Mouse (Mus musculus) cerebellum, postnatal 4 days (tissue): ENCODE results near the gene Ski.

Experiments
- DNase-seq, 2 experiments: peaks; one replicate each; pipeline ENCODE4 v3.0.0; 2022; ENCODE audit warnings: low spot score in 2 of 2, mixed read lengths in 1 of 2

Gene Ski

DNA sequence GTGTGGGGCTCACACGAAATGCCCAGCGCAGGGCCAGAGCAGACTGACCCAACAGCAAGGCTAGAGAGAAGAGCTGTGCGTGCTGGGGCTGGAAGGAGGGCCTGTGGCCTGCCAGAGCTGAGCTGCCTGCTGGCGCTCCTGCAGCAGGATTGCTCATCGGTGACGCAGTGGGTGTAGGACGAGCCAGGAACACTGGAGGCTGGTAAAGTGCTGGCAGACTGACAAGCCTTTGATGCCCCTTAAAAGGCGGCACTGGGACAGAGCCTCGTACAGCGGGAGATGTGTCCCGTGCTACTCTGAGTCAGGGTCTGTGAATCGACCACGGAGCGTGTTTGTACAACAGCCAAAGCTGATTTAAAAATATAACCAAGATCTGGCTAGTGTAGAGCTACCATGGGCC, 92.4 kb downstream of the Ski start:
- peak in 1 of 2 experiments; percentile 74 for DNase-seq

DNA sequence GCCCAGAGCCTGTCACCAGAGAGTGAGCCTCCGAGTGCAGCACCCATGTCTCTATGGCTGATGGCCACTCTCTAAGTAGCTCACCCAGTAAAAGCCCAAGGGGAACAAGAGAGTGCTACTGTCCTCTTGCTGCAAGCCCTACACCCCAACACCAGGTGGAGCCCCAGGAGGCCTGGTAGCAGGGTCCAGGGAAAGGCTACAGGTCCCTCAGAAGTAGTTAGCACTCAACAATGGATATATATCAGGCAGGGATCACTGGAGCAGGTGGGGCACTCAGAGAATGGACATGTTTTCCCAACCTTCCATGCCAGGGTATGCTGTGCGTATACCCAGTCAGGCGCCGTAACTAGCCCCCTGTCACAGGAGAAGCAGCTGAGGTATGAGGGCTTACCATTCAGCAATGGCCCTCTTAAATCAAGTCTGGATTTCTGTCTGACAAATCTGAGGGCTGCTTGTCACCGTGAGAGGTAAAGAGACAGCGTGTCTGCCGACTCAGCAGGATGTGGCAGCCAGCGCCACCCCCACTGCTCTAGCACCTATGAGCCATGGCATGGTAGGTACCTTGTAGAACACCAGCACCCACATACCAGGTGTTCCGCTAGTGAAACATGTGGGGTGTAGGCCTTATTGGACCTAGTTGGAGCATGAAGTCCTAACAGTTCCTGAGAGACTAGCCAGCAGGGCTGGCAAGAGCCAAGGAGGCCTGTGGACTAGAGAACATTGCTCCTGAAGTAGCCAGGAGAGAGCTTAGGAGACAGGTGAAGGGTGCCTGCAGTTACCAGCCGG, 93.1 kb downstream of the Ski start:
- DNase-seq = no peak

DNA sequence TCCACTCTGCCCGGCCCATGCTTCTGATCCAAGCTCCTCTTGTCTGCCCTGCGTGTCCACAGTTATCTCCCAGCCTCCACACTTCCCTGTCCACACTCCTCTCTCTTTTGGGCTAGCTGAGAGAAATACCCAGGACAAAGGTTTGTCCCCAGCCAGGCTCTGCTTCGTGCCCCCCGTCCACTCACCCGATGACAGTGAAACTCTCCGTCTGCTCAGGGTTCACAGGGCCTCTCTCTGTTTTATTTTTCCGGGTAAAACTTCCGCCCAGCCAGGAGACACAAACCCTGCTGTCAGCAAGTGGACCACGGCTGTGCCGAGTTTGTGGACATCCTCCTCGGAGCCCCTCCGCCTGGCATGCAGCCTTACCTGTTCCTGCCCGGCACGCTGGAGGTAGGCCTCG, 94.0 kb downstream of the Ski start:
- DNase-seq = no peak

DNA sequence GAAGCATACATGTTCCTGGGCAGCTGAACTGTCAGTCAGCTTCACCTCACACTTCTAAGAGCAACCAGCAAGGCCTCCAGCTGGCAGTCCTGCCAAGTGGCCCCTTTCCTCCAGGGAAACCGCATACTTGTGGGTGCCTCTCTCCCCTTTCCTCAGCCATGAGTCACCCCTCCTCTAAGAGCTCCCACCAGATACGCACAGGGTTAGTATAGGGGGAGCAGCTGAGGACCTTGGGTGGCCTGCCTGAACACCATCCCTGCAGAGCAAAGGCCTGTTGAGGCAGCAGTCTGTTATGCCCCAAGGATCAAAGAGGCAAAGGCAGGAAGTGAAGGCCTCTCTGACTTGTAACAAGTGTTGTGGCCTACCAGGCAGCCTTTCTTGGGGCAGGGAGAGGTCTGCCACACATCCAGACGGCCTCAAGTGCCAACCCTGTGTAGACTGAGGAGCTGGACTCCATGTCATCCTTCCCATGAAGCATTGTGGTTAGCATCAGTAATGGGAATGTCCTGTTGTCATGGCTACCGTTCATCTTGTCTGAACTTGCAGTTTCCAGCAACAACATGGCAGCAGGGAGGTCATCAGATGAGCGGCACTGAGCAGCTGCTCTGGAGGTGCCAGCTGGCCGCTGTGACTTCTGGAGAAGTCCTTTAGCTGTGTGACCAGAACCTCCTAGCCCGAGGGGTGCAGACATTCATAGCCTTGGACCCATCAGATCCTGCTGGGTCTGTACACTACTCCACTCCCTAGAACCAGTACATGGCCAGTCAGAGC, 95.6 kb downstream of the Ski start:
- DNase-seq = no peak

DNA sequence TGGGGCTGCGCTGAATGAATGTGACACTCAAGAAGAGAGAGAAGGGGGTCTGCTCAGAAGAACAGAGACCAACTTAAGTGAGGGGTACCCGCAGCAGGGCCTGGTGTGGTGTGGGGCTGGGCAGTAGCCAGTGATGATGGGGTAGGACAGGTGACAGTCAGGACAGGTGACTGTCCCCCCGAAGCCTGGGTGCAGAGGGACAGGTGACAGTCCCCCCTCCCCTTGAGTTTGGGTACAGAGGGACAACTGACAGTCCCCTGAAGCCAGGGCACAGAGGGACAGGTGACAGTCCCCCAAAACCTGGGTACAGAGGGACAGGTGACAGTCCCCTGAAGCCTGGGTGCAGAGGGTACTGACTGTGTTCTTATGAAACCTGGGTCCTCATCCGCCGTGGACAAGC, 96.2 kb downstream of the Ski start:
- no peak for DNase-seq

DNA sequence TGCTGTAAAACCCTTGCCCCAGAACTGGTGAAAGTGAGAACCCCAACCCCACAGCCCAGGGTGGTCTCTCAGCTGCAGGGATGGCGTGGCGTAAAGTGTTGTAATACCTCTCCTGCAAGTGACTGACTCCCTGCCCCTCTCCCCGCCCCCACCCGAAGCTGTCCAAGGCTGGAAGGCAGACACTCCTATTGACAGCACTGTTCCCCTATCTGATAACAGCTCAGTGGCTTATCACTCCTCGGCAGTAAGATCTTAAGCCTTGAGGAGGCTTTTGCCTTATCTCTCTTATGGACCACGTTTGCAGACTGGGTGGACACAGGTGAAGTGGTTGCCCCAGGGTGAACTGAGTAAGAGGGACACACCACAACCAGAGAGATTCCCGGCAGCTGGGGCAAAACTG, 97.1 kb downstream of the Ski start:
- no peak for DNase-seq

DNA sequence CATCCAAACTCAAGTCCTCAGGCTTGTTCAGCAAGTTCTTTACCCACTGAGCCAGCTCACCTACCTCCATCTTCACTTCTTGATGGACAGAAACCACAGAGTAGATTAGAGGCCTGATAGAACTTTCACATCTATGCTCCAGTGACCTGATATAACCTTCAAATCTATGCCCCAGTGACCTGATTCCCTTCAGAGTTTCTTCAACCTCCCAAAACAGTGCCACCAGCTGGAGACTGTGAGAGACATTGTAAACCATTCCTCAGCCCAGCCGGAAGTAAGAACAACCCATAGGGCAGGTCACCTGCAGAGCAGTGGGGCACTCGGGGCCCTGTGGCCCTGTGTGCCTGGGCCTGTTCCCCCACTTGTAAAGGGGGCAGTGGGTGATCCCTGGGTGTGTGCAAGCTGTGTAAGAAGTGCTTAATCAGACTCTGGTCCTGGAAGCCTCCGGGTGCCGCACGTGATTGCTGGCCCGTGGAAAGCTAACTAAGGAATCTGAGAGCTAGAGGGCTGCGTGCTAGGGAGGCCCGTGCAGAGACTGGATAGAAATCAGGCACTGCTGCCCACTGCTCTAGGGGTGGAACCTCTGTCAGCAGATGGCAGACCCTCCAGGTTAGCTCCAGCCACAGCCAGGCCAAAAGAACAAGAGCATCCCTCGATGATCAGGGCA, 98.4 kb downstream of the Ski start:
- no peak for DNase-seq

DNA sequence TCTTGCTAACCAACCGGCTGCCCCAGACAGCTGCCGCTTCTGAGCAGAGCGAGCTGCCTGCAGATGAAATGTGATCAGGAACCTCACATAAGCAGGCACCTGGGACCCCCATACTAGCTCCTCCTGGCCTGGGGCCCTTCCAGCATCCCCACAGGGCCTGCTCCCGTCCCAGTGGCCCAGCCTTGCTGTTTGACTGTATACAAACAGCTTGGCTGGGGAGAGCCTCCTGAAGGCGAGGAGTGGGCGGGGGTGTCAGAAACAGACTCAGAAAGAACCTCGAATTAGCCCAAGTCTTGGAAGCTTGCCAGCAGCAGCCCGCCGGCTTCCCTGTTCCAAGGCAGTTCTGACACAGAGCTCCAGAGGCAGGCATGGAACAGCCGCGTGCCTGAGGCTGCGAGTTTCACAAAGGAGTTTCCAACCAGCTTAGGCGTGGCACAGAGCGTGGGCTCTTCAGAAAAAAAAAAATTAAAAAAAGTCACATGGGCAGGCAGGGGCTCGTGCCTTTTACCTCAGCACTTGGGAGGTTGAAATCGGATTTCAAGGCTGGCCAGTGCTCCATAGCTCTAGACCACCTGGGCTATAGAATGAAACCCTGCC, 99.8 kb downstream of the Ski start:
- peak; percentile 56 to 77 for DNase-seq

DNA sequence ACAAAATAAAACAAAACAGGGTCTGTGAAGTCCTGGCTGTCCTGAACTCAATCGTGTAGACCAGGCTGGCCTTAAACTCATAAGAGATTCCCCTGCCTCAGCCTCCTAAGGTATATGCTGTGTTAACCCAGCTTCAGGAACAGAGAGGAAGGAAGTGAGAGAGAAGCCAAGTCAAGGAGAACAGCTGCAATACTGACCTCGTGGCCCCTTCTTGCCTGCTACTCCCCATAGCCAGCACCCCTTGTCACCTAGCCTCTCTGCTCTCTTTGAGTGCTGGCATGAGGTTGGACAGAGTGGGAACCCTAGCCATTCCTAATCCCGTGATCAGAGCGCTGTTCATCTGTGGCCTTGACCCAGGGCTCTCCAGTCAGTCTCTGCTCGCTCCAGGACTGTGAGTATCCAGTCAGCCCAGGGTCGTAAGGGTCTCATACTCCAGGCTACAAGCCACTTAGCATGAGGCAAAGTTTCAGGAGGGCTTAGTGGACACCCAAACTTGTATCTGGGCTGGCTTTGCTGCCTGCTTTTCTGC, 100.4 kb downstream of the Ski start:
- no peak for DNase-seq

DNA sequence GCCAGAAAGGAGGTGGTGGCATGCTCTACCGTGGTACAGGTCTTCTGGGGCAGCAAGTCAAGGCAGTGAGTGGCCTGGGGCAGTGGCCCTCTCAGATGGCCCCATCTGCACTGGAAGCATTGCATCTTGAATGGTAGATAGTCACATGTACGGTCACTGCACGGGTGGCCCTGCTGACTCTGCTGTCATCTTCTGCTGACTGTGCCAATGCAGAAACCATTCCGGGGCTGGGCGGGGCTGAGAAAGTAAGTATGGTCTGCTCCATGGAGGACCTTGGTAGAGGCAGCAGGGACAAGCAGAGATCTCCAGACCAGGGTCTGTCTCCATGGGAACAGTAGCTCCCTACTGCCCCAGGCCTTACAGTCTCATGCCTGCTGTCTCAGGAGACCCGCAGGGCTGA, 101.2 kb downstream of the Ski start:
- no peak for DNase-seq

DNA sequence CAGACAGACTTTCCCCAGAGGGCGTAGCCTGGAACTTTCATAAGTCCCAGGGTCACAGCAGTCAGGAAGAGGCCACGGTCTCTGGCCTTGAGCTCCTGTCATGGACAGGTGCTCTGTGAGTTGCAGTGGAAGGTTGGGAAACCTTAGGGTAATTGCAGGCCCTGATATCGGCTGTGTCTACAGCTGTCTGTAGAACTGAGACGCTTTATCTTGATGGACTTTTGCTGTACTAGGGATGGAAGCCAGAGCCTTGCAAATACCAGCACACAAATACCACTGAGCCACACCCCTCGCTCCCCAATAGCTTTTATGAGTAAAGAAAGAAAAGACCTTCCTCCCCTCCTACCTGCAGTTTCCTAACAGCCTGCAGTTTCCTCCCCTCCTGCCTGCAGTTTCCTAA, 101.8 kb downstream of the Ski start:
- DNase-seq = no peak

DNA sequence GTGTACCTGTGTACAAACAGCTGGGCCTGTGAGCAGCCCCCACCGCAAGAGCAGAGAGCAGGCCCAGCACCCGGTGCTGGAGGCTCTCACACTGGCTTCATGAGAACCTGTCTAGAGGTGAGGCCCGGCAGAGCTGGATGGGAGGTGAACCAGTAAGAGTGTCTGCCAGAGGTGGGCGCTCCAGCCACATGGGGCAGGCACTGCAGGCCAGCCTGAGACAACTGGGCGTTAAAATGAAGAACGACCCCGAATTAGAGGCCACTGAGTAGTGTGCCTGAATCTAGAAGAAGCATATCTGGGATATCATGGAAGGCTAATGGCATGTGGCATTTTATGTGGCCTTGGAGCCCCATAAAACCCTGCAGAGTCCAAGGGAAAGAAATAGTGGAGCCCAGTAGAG, 102.4 kb downstream of the Ski start:
- no peak for DNase-seq

DNA sequence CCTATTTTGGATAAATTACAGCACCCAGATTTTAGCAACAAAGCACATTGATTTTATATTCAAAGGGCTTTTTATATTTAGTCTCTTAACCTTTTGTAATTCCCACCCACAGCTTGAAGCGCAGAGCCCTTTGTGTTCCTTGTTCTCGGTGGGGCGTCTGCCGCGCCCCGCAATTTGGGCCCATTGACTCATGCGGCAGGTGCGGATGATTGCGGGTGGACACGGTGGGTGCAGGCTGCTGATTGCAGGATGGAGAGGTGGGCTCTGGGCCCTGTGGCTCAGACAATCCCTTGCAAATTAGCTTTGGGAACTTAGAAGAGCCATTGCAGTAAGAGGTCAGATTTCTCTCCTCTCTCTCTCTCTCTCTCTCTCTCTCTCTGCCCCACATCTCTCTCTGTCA, 104.1 kb downstream of the Ski start:
- no peak for DNase-seq

DNA sequence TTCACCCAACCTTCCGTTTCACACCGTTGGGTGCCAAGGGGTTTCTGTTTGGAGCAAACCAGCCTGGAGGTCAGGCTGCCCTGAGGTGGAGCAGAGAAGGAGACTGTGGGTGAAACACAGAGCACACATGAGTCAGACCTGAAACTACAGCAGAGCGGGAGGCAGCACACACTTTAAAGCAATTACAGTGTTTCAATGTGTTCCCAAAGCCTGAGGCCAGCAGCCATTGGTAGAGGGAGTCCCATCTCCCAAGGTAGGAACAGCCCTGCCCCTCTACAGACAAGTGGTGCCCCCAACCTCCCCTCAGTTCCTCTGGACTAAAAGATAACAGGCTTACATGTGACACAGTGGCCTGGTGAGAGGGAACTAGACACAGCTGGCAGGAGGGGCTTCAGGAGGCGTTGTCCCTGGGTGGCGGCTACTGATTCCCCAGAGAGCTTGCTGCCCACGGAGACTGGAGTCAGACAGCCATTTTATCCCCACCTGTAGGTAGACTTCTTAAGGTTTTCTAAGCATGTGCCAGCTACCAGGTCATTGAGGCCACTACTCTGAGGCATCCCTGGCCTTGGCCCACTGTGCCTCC, 104.9 kb downstream of the Ski start:
- DNase-seq = no peak

DNA sequence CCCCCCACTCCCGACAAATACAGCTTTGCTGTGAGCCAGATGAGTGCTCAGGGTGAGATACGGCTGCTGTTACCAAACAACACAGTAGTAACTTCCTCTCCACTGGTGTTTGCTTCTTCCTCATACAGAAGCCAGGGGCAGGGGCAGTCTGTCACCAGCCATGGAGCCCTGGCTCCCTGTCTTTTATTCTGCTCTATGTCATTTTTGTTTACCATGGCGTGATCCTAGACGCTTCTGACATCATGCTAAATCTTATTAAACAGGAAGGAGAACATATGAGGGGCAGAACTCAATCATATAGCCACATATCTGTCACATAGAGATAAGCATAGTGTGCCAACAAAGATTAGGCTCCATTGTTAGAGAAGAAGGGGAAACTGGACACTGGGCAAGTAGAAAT, 105.8 kb downstream of the Ski start:
- no peak for DNase-seq

DNA sequence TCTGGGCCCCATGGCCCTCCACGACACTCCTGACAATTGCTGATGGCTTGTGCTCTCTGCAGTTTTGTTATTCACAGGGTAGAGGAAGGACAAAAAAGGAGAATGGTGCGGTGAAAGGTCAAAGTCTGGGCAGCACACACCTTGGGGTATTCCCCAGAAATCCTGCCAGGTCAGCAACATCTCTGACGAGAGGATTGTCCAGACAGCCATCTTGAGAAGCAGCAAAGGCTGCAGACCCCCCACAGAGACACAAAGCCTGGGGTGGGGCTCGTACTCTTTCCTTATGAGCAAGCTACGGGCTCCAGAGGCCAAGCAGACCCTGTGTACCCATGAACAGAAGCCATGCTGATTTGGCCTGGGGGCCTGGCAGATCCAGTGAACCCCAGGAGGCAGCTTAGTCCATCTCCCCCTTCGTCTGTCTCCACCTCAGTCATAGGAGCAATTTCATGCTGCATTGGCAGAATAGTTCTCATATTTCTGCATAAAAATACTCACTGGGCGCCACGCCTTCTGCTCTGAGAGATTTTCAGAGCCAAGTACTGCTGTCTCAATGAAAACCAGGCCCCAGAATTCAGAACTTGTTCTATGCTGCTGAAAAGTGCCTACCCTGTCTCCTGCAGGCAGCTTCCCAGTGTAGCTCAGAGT, 108.5 kb downstream of the Ski start:
- no peak for DNase-seq

DNA sequence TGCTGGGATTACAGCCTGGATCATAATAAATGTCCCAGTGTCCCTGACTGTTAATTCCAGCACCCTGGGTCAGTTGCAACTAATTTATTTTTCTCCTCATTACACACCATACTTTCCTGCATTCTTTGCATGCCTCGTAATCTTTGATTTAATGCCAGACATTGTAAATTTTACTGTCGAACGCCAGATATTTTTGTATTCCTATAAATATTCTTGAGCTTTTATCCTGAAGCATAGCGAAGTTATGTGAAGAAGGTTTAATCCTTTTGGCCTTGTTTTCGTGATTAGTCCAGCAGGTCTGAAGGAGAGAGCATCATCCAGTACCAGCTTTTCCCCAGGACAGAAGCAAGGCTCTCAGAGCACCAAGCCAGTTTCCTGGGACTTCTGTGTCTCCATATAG, 112.9 kb downstream of the Ski start:
- DNase-seq = no peak

DNA sequence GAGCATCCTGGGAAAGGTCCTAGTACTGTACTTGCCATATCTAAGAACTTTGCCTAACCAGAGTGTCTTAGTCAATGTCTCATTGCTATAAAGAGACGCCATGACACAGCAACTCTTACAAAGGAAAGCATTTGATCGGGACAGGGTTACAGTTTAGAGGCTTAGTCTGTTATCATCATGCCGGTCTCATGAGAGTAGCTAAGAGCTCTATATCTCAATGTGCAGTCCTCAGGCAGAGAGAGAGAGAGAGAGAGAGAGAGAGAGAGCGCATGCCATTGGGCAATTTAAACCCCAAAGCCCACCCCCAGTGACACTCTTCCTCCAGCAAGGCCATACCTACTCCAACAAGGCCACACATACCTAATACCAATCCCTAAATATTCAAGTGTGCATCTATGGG, 114.5 kb downstream of the Ski start:
- no peak for DNase-seq
